Mouse (Mus musculus) intestine, embryonic 16.5 days (tissue): Measurements from ENCODE around the gene Kifc3. TPM values are rescaled to one million over a fixed set of nuclear protein-coding genes. Genes with fewer than 3 reads are reported as not detected.
A peak's percentile ranks its signal among the peaks of the same experiment; 100 is the strongest.

ENCODE experiments used
- ATAC-seq: fragments of 200-750 bp; cut with Nextera tagmentation; 2 replicates; pipeline ENCODE4 v1.8.0; 2017; ENCODE audit warnings: moderate TSS enrichment, moderate library complexity
- H3K27ac ChIP-seq: fragments of 300-500 bp; sonication (generic); 2 replicates; pipeline ENCODE4 v1.5.1; 2014; ENCODE audit warnings: mild to moderate bottlenecking, low read length
- H3K27me3 ChIP-seq: fragments of 300-500 bp; sonication (generic); replicated peaks from 2 replicates; pipeline ENCODE4 v1.6.1; 2014; ENCODE audit warnings: low read length, control low read depth, mixed read lengths; ENCODE audit not compliant: control insufficient read depth, insufficient read depth
- H3K36me3 ChIP-seq: fragments of 300-500 bp; sonication (generic); 2 replicates; pipeline ENCODE4 v1.6.1; 2014; ENCODE audit warnings: low read length, control low read depth; ENCODE audit not compliant: control insufficient read depth, insufficient read depth
- H3K4me1 ChIP-seq: fragments of 300-500 bp; sonication (generic); 2 replicates; pipeline ENCODE4 v1.6.1; 2014; ENCODE audit warnings: low read length, control low read depth, mixed read lengths; ENCODE audit not compliant: control insufficient read depth, insufficient read depth
- H3K4me2 ChIP-seq: fragments of 300-500 bp; sonication (generic); 2 replicates; pipeline ENCODE4 v1.6.1; 2014; ENCODE audit warnings: low read depth, low read length, control low read depth
- H3K4me3 ChIP-seq: fragments of 300-500 bp; sonication (generic); 2 replicates; pipeline ENCODE4 v1.5.1; 2014; ENCODE audit warnings: mild to moderate bottlenecking, low read length
- H3K9ac ChIP-seq: fragments of 300-500 bp; sonication (generic); 2 replicates; pipeline ENCODE4 v1.6.1; 2014; ENCODE audit warnings: low read depth, low read length
- H3K9me3 ChIP-seq: fragments of 300-500 bp; sonication (generic); 2 replicates; pipeline ENCODE4 v1.6.1; 2016; ENCODE audit warnings: low read length, control low read depth; ENCODE audit not compliant: control insufficient read depth
- WGBS: fragments of 180-500 bp; shearing (Covaris S2); extraction: QIAGEN DNeasy Blood & Tissue Kit; methylation state at CpG from one replicate; pipeline ENCODE4 v1.1.7; 2014; 5-methylcytosine and 5-hydroxymethylcytosine counted together
- polyA plus RNA-seq: library from polyadenylated mRNA; unstranded; fragments of >200 nt; fragmentation: Nextera tagmentation; extraction: Ambion mirVana; gene quantifications from 2 replicates; pipeline ENCODE4 v1.2.1, GENCODE M21; 2015

Kifc3 gene
- polyA plus RNA-seq, 1 experiment from 2014 or later = 23.4 TPM

DNA sequence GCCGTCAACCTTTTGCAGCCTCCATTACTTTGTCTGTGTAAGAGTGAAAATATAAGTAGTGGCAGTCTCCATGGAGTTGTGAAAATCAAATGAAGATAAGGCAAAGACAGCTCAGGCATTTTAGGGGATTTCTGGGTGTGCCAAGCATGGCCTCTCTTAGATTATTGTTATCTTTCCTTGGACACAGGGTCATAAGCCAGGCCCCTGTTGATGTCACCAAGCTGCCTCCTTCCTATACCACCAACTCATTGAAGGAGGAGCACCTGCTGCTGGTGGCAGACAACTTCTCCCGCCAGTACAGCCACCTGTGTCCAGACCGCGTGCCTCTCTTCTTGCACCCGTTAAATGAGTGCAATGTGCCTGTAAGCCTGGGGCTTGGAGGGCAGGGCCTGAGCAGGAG is 146.2 kb downstream of the Kifc3 start:
- Histone ChIP-seq H3K36me3 (no peaks in the 10 kb centered on the region), H3K27me3 (no peaks in the 10 kb centered on the region), H3K9ac (no peak overlapping the region), H3K27ac (no peak overlapping the region), H3K4me1 (no peaks in the 10 kb centered on the region), H3K4me2 (no peak overlapping the region), H3K4me3 (no peak overlapping the region), H3K9me3 (no peaks in the 10 kb centered on the region)
- no peak for ATAC-seq
- 75% methylated on average over 5 of the region's 5 CpGs for WGBS

DNA sequence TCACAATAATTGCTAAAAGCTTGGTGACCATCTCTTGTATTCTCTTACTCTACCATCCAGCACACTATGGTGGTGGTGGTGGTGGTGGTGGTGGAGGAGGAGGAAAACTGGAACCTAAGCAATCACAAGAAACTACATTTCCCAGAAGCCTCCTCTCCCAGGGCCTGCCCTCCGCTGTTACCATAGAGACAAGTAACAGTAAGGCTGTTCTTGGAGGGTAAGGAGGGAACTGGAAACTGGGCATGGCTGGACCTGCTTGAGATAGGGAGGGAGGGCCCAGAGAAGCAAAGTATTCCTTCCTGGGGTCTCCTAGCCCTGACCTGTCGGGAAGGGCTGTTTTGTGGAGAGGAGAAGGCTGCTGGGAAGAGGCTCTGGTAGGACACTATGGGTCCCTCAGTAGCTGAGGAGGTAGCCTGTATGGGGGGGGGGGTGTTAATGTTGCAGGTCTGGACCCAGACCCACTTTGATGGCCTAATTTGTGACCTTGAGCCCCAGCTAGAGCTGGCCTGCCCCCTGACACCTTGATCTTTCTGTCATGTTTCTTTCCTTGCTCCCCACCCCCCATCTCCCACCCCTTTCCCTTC is 147.6 kb downstream of the Kifc3 start, which contains the start of gene Drc7:
Gene Drc7, plus strand, starts transcription at position 177 of the 584 bp plus-strand sequence.
- Histone ChIP-seq H3K27ac (no peak within 1 kb of the TSS), H3K4me3 (no peak within 1 kb of the TSS), H3K27me3 (no peaks in the 10 kb centered on the region), H3K9ac (no peak within 1 kb of the TSS), H3K9me3 (no peaks in the 10 kb centered on the region), H3K4me1 (no peaks in the 10 kb centered on the region), H3K4me2 (no peak within 1 kb of the TSS), H3K36me3 (no peaks in the 10 kb centered on the region)
- 0 out of 2 replicates have a peak, but pooled peaks have one; percentile 28 for ATAC-seq
- 13% methylated on average over 2 of the region's 2 CpGs for WGBS

GRCm38 (mm10) chr8:95054438-95054837 is 148.2 kb downstream of the Kifc3 start:
- no peak for ATAC-seq
- H3K4me1 ChIP-seq = no peaks in the 10 kb centered on the region
- no peak overlapping the region for H3K4me2 ChIP-seq
- H3K4me3 ChIP-seq = no peak overlapping the region
- WGBS = 55% methylated on average over 6 of the region's 6 CpGs
- H3K9ac ChIP-seq = no peak overlapping the region
- H3K27me3 ChIP-seq = no peaks in the 10 kb centered on the region
- no peaks in the 10 kb centered on the region for H3K9me3 ChIP-seq
- H3K27ac ChIP-seq = no peak overlapping the region
- H3K36me3 ChIP-seq = no peaks in the 10 kb centered on the region

Other genes with a start within 250 kb of the Kifc3 start
- 24.4 and 26.8 TPM in 2 replicates for gene Adgrg1, start 228.1 kb downstream of the Kifc3 start, polyA plus RNA-seq
- gene Adgrg3, start 185.1 kb downstream of the Kifc3 start, polyA plus RNA-seq = 3.0 and 3.6 TPM in 2 replicates
- 0.07 TPM in 1 of 2 replicates, not detected in the other for gene Drc7, start 147.7 kb downstream of the Kifc3 start, polyA plus RNA-seq
- 16.7 and 17.8 TPM in 2 replicates for gene Katnb1, start 121.6 kb downstream of the Kifc3 start, polyA plus RNA-seq
- 0.49 and 0.65 TPM in 2 replicates for gene Cngb1, start 103.8 kb upstream of the Kifc3 start, polyA plus RNA-seq
- not detected in 2 replicates for gene Tepp, start 107.8 kb upstream of the Kifc3 start, polyA plus RNA-seq
- 4.5 and 5.2 TPM in 2 replicates for gene Zfp319, start 129.1 kb upstream of the Kifc3 start, polyA plus RNA-seq
- gene Usb1, start 129.5 kb upstream of the Kifc3 start, polyA plus RNA-seq = 43.4 and 45.8 TPM in 2 replicates
- gene Mmp15, start 149.5 kb upstream of the Kifc3 start, polyA plus RNA-seq = 7.9 and 8.3 TPM in 2 replicates
- 100 and 113 TPM in 2 replicates for gene Cfap20, start 232.1 kb upstream of the Kifc3 start, polyA plus RNA-seq